Mouse (Mus musculus): ENCODE results near the gene Slamf9.

DNA sequence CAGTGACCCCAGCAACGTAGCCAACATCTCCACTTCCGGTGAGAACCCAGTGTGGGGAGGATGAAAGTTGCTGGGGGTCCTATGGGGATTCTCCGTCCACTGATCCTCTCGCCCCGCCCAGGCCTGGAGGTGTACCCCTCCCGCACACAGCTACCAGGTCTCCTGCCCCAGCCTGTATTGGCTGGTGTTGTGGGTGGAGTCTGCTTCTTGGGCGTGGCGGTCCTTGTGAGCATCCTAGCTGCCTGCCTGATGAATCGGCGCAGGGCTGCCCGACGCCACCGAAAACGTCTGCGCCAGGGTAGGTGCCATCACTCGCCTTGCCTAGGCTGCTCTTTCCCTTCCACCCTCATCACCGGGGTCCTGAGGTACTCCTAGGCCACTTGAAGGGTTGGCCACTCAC is 20.9 kb downstream of the Slamf9 start:
- no peak for TF ChIP-seq CTCF (IDR thresholded peaks at IDR 0.05; ENCODE audit: control insufficient read depth, insufficient read depth, insufficient replicate concordance, low read depth, low read length)
- TF ChIP-seq POLR2A (IDR thresholded peaks at IDR 0.05; ENCODE audit: control insufficient read depth, low read depth, low read length) = no peak
